Mouse (Mus musculus) lung, postnatal 25 days (tissue): ENCODE data around the gene Paics.
"Not testable (repeated sequence)": the region's sequence is repeated elsewhere in the genome, so short reads cannot be mapped to it uniquely, and the experiment has no call there.

Experiments used
- DNase-seq: peaks from one replicate; pipeline ENCODE4 v3.0.0; 2022; ENCODE audit warnings: low spot score

Gene Paics

DNA sequence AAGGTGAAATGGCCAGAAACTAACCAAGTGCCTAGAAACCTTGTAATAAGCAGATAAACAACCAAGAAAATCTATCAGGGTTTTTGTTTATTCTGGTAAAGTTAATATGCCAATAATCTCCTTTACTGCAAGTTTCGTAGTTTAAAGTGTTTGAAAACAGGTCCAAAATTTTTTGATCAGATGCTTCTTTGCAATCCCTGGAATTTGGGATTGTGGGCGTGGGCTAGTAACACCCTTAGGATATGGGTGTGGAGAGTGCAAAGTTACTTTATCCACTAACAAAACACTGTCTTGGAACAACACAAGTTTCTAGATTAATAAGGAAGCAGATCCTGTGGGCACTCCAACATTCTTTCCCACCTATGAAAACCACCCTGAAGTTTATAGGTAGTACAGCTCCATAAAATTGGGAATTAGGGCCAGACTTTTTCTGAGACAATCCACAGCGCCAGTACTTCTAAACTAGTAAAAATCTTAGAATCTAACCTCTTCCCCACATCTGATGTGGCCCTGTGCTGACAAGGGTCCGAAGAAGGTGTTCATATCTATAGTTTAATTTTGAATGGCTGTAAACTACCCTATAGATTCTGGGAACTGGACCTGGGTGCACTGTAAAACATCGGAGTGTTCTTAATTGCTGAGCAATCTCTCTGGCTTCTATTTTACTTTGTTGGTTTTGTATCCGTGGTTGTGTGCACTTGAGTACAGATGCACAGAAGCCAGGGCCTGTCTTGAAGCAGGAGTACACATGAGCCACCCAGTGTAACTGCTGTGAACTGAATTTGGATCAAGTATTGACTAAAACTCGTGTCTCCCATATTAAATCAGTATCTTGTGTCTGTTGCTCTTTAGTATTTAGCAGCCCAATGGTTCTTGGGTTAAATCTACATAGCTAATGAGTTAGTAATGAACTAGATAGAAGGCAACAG, 1.3 kb downstream of the Paics start:
- no peak for DNase-seq

DNA sequence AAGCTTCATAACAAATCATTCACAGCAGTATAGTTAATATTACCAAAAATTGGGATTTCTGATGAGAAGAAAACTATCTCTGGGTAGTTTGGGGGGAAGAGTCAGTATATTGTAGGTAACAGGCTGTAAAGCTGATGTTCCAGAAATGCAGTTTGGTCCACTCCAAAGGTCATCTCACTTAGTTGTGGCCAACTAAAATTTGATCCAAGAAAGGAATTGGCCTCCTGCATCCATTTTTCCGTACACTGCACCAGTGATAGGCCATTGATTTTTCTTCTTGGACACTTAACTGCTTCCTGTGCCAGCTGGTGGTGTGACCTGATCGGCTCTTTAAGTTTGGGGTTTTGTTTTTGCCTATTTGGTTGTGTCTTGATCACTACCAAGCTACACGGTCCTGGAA, 2.7 kb downstream of the Paics start:
- no peak for DNase-seq

DNA sequence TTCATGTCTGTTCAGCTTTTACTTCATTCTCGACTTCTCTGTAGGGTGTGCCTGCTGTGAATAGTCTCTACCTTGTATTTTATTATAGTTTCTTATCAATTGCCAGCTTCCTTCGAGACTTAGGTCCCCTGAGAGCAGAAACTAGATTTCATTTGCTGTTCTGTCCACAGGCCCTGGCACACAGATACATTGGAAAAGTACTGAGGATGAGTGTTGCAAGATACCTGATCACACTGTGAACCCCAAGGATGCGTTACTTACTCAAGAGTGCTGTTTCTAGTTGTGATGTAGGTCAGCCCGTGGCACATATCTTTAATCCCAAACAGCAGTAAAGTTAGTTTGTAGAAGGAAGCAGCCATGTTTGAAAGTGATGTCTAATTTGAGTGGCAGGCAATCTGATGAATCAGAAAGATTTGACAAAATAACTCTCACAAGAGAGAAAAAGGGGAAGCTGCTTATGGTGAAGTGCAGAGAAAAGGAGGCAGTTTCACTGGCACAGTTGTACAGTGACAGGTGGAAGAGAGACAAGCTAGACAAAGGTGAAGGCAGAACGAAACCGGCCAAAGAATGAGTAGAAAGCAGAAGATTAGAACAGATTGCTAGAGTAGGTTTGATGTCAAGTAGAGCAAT, 3.3 kb downstream of the Paics start:
- DNase-seq, result no peak

DNA sequence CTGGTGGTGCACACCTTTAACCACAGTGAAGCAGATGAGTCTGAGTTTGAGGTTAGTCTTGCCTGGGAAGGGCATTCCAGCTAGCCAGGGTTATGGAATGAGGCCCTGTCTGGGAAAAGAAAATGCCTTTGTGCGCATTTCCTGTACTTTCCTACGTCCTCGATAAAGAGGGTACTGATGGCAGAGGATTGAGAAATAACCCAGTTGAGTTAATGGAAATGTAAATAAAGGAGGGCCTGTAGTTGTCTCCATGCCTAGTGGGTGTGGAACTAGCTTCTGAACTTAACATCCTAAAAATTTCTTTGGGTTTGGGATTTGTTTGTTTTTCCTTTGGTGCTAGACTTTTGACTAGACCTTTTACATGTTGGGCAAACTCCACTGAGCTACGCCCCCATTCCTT, 4.4 kb downstream of the Paics start:
- DNase-seq, result peak; percentile 54

DNA sequence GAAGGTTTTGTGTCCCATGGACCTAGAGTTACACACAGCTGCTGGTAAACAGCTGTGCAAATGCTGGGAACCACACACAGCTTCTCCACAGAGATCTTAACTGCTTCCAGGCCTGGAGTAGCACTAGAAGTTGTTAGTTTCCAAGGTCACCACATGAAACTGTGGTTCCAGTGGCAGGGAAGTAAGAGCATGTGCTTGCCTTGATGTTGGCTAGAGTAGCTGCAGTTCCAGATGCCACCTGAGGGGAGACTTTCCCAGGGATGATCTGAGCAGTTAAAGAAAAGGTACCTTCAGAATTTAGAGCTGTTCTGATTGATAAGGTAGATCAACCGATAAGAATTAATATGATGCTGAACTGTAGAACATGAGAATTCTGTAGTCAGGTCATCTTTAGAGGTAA, 6.8 kb downstream of the Paics start:
- no peak for DNase-seq

DNA sequence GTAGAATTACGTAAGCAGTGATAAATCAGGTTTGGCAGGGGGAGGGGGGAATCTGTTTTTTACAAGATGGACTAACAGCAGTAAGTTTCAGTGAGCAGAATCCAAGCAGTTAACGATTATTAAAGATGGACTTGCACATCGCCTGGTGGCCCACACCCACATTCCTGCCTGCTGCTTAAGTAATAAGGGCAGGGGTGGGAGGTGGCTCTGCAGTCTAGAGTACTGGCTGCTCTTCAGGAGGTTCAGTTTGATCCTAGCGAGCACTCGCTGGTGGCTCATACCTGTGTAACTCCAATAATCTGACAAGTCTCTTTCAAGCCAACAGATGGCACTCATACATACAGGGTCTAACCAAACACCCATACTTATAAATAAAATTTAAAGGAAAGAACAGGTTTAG, 8.5 kb downstream of the Paics start:
- DNase-seq, result no peak

DNA sequence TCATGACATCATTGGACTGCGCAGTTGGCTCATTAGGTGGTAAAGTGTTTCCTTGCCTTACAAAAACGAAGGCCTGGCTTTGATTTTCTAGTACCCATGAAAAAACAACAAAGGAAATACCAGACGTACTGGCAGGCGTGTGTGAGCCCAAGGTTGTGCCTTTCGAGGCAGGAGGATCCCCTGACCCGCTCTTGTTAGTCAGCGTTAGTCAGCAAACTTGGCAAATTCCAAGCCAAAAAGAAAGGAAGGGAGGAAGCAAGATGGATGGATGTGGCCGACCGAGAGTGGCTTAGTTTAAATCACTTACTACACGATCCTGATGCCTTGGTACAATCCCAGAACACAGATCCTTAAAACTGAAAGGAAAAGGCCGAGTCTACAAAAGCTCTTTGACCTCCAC, 11.4 kb downstream of the Paics start:
- DNase-seq, result no peak

DNA sequence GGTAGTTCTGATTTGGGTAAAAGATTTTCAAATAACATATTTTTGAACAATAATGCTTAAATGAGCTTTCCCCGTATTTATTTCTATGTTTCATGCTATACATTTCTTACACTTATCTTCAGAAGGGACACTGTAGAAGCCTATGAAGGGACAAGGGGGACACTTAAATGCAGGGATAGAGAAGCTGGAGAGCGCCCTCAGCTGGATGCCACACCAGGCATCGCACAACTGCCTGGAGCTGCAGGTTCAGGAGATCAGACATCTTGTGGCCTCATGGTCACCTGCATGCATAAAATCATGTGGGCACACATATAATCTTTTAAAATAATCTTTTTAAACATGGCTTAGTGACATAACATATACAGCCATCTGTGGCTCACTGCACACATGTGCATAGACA, 13.5 kb downstream of the Paics start:
- no peak for DNase-seq

DNA sequence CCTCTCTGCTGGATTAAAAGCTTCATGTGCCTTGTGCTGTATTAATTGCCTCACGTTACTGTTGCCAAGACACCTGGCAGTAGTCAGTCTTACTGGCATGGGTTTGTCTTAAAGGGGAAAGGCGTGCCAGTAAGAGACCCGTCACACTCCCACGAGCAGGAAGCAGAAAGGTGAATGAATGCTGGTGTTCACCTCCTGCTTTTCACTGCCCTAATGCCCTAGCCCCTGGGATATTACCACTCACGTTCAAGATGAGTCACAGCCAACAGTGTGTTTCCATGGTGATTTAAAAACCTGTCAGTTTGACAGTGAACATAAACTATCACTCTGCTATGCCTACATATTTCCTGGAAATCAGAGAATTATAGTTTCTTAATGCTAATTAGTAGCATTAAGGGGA, 18.1 kb downstream of the Paics start:
- DNase-seq, result no peak

DNA sequence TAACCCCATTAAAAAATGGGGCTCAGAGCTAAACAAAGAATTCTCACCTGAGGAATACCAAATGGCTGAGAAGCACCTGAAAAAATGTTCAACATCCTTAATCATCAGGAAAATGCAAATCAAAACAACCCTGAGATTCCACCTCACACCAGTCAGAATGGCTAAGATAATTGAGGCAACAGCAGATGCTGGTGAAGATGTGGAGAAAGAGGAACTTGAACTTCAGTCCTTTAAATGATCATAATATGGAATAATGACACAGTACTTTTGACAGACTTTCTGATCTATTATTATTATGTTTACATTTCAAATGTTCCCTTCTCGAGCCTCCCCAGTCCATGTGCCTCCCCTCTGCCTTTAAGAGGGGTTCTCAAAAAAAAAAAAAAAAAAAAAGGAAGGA, 20.0 kb downstream of the Paics start:
- not testable (repeated sequence) for DNase-seq

DNA sequence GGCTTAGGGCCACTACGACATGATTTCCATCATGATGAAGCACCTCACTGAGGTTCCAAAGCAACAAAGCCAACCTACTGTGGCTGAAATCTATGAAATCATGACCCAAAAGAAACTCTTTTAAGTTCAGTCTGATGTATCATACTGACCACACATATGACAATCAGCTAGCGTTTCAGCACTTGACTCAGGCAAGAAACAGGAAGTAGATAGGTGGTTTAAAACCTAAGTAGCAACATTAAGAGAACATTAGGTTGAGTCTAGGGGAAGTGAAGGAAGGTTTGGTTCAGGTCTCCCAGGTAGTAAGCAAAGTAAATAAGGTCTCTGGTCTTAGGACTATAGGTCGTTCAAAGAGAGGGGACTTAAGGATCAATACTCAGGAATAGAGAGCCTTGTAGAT, 22.4 kb downstream of the Paics start:
- DNase-seq, result no peak

DNA sequence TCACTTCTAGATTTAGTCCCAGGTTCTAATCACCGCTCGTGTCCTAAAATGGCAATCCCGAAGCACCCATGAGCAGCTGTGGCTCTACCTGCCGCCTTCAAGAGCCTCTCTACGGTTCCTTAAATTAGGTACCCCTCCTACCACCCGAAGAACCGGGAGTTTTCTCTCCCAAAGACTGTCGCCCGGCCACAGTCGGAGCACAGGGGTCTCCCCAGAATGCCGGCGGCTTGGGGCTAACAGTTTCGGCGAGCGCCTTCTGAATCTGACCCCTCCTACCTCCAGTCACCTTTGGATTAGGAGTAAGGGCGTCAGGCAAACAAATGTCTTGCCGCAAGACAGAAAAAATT, 23.1 kb downstream of the Paics start:
- DNase-seq, result no peak

DNA sequence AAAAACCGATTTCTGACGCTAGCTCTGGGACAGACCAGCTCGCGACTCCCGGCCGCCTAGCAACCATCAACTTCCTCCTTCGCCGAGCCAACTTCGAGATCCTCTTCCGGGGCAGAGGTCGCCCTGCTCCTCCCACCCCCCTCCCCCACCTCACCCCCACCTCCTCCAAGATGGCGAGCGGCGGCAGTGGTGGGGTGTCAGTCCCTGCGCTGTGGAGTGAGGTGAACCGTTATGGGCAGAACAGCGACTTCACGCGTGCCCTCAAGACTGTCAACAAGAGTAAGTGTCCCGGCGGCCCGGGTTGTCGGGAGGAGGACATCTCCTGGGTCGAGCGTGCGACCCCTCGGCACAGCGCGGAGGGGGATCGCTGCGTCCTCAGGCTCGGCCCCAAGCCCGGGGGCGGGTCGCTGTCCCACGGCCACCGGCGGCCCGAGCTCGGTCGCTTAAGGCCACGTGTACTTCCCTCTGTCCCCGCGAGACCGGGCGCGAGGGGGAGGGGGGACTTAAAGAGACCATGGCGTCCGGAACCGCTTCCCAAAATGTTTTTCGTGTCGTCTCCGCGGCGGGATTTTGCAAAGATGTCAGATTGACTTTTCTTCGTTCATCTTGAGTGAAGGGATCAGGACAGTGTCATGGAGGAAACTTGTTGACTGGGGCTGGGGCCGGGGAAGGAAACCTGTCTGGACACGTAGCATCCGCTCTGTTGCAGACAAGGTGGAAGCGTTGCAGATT, 23.6 kb downstream of the Paics start, which contains the start of gene Srp72:
Srp72 (plus strand) TSS at position 130 of the 732 bp plus-strand sequence.
- DNase-seq, result peak; percentile 79

DNA sequence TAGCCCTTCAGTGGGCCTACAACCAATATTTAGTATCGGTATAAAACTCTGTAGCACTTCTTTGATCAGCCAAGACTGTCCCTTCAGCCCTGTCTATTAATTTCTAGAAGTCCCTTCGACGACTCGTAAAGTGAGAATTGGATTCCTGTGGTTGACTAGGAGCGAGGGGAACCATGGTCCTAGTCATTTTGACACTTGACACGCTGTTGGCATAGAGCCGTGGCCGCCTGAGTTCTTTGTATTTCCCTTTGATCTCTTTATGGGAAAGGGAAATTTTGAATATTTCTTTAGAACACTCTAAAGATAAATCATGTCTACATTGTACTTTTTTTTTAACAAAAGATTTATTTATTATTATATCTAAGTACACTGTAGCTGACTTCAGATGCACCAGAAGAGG, 24.6 kb downstream of the Paics start:
- no peak for DNase-seq

DNA sequence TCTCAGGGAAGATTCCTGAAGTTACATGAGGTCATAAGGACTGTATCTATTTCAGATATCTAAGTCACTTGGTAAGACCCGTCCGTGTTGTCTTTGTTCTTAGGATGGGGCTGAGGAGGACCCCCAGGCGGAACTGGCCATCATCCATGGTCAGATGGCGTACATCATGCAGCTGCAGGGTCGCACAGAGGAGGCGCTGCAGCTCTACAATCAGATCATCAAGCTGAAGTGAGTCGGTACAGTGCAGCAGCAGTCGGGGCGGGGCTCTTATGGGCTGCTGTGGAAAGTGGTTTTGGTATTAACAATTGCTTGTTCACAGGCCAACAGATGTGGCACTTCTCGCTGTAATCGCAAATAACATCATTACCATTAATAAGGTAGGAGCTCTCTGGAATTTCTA, 32.9 kb downstream of the Paics start:
- no peak for DNase-seq

DNA sequence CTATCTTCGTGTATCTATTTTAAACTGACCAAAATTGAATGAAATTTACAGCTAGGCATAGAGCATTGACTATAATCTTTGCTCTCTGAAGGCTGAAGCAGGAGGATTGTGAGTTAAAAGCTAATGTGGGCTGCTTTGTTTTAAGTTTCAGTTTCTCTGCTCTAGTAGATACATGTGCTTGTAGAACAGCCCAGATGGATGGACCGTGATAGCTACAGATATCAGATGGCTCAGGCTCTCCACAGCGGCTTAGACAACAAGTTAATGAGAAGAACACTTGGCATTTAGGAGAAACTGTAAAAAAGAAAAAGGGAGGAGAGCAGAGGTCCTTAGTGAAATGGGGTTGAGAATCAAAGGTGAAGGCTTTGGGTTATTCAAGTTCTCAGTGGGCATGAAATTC, 39.7 kb downstream of the Paics start:
- DNase-seq, result no peak

DNA sequence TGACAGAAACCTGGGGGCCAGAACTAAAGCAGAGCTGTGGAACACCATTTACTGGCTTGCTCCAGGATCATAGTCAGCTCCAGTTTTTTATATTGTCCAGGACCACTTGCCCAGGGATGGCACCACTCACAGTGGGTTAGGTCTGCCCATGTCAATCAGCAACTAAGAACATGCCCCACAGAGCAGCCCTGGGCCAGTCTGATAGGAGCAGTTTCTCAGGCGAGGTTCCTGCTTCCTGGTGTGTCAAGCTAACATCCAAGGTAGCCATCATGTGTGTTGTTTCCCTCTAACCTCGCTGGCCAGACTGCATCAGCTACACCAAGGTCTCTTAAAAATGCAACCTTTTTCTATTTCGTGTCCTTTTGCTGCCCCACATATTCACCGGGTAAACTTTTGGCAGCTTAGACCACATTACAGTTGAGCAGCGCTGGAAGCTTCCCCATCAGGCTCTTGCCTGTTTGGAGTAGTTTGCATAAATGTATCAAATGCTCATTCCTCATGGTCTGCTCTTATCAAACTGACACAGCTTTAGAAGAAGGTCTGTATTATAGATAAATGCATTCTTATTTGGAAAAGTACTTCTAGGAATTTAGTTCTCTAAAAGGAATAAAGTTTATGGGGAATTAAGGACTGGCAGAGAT, 42.2 kb downstream of the Paics start:
- DNase-seq, result no peak

DNA sequence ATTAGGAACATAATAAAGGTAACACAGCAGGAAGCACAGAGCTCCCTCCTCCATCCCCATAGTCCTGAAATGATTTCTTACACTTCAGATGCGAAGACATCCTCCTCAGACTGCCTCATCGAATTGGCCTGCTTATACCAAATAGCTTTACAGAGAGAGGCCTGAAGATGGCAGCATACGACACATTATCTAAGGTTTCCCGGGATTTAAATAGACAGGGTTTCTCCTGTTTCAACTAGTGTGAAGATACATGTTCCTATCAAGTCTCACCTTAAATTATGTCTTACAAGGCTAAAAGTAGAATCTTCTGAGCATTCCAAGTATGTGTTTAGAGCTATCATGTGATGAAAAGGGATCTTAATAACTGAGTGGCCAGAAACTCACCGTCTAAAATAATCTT, 47.3 kb downstream of the Paics start:
- DNase-seq, result no peak

DNA sequence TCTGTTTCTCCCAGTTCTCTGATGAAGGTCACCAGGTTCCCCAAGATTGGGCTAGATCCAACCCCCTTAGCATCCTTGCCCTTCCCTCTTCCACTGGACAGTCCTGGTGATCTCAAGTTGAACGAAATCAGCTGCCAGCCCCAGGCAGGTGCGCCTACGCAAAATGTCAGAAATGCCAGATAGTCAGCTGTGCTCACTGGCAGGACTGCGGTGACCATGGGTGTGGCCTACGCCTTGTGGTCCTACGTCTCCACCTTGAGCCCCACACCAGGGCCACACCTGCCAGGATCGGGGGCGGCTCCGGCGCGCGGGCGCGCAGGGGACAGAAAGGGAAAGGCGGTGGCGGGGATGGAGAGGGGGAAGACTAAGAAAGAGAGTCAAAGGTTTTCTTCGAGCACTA, 50.1 kb downstream of the Paics start:
- DNase-seq, result no peak

DNA sequence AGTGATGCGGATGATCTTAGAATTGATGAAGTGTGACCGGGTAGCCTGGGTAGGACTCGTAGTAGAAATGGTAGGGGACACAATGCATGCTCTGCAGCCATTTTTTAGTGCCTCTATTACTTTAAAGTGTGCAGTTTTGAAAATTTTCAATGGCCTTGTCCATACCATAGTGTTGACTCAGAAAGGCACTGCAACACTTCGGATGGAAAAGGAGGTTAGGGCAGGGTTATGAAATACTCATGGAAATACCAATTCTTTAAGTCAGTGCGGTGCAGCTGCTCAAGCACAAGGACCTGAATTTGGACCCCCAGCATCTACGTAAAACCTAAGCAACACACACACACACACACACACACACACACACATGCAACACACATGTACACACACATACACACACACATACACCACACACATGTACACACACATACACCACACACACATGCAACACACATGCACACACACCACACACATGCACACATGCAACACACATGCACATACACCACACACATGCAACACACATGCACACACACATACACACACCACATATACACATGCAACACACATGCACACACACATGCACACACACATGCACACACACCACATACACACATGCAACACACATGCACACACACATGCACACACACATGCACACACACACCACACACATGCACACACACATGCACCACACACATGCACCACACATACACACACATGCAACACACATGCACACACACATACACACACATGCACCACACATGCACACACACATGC, 53.1 kb downstream of the Paics start, which contains the start of gene Arl9:
Arl9 (plus strand) TSS at position 5 of the 771 bp plus-strand sequence.
- DNase-seq, result no peak

DNA sequence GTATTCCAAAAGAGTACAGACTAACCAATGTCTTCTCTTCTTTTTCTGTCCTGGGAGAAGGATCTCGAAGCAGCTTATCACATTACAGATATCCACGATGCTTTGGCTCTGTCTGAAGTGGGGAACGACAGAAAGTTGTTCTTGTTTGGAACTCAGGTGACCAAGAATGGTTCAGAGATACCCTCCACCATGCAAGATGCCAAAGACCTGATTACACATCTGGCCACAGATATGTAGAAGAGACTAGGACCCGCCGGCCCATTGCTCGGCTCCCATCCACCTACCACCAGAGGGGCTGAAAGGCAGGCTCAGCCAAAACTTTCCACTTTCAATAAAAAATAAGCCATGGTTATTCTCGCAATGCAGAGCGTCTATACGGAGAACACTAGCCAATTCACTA, 59.2 kb downstream of the Paics start:
- no peak for DNase-seq

DNA sequence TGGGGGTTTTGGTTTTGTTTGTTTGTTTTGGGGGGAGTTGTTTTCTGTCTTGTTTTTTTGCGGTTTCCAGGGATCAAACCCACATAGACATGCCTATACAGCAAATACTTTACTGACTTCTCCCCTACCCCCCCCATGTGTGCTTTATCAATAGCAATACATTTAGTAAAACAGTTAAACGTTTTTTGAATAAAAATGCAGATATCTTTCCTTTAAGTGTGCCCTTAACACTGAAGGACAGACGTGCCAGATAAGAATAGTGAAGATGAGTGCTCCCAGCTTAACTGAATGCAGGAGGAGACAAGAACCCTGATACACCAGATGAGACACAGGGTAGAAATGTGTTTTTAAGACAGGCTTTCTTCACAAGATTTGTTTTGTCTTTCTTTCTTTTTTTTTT, 60.0 kb downstream of the Paics start:
- no peak for DNase-seq
